ENCODE assay signal across 8 mouse cellular contexts in the genomic region with DNA sequence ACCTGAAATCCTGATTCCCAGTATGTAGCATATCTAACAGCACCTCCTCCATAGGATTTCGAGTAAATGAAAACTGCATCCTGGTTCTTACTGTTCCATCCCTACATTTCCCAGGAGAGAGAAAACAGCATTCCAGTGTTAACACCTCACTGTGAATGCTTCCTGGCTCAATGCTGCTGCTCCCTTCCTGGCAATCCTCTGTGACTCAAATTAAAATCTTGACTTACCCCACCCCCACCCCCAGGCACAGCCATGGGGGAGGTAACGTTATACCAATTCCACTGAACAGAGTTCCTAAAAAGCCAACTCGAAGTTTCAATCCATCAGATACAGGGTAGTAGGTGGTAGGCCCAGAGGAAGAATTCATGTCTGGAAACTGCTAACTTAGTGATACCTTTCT. TPM values are rescaled to one million over a fixed set of nuclear protein-coding genes. Genes with fewer than 3 reads are reported as not detected.
A peak's percentile ranks its signal among the peaks of the same experiment; 100 is the strongest.
DNase-seq lines count a peak whose midpoint lies in the region; ATAC-seq and TF ChIP-seq lines count a peak whose summit lies in the region.

No protein-coding gene starts in this region.

- intact Hi-C loops in heart, postnatal 10 days (cut with DNase I): loop anchor here (10.0 kb wide), 1 partner anchor 662 kb away; no protein-coding TSS in a partner anchor

- peaks cover 13% of the 10 kb centered on the region for H3K4me1 ChIP-seq in heart, embryonic 15.5 days (replicated peaks)
- H3K4me1 ChIP-seq in heart, postnatal 0 days (ENCODE audit: control insufficient read depth, insufficient read depth): peaks cover 7% of the 10 kb centered on the region
- H3K4me1 ChIP-seq in midbrain, embryonic 11.5 days (ENCODE audit: control insufficient read depth, insufficient read depth, low read length): peaks cover 4% of the 10 kb centered on the region

- DNase-seq in heart, postnatal 10 days: no peak
- peak; percentile 40 for DNase-seq in Muller cell, postnatal 12 days (ENCODE audit: inconsistent ontology term)
- no peak for DNase-seq in heart, postnatal 0 days (ENCODE audit: low spot score)
- DNase-seq in midbrain, embryonic 11.5 days (ENCODE audit: low spot score, missing footprints): no peak
- no peak for DNase-seq in urinary bladder, adult 2 months (ENCODE audit: low spot score)
- no peak for DNase-seq in ovary, postnatal 10 days (ENCODE audit: low spot score)
- DNase-seq in right cerebral cortex, postnatal 4 days: no peak

- H3K27me3 ChIP-seq in heart, embryonic 15.5 days: no peaks in the 10 kb centered on the region
- no peaks in the 10 kb centered on the region for H3K27me3 ChIP-seq in heart, postnatal 0 days (ENCODE audit: control insufficient read depth, insufficient read depth, low read length)
- no peaks in the 10 kb centered on the region for H3K27me3 ChIP-seq in midbrain, embryonic 11.5 days (ENCODE audit: control insufficient read depth, insufficient read depth, low read length)

- H3K9me3 ChIP-seq in heart, embryonic 15.5 days (replicated peaks): no peaks in the 10 kb centered on the region
- no peaks in the 10 kb centered on the region for H3K9me3 ChIP-seq in heart, postnatal 0 days (replicated peaks; ENCODE audit: control insufficient read depth, low read length)
- no peaks in the 10 kb centered on the region for H3K9me3 ChIP-seq in midbrain, embryonic 11.5 days (ENCODE audit: control insufficient read depth, low read length)

- peak overlapping the region; percentile 89 for H3K9ac ChIP-seq in heart, embryonic 15.5 days
- H3K9ac ChIP-seq in heart, postnatal 0 days (replicated peaks; ENCODE audit: low read depth, low read length): peak overlapping the region; percentile 71
- peak overlapping the region; percentile 85 for H3K9ac ChIP-seq in midbrain, embryonic 11.5 days (ENCODE audit: low read length)

- H3K4me2 ChIP-seq in heart, embryonic 15.5 days: peak overlapping the region; percentile 70
- peak overlapping the region; percentile 78 for H3K4me2 ChIP-seq in heart, postnatal 0 days (ENCODE audit: low read depth, low read length)
- peak overlapping the region; percentile 76 for H3K4me2 ChIP-seq in midbrain, embryonic 11.5 days

- H3K36me3 ChIP-seq in heart, embryonic 15.5 days: peaks cover 43% of the 10 kb centered on the region
- H3K36me3 ChIP-seq in heart, postnatal 0 days (replicated peaks; ENCODE audit: control insufficient read depth, insufficient read depth, low read length): peaks cover 42% of the 10 kb centered on the region
- peaks cover 2% of the 10 kb centered on the region; the same call in 1 of the 2 replicates for H3K36me3 ChIP-seq in midbrain, embryonic 11.5 days (ENCODE audit: control insufficient read depth, insufficient read depth, low read length)

- TF ChIP-seq CTCF in heart, postnatal 0 days (IDR thresholded peaks at IDR 0.05; ENCODE audit: low read depth): no peak

- whole genome bisulfite sequencing in heart, embryonic 15.5 days: 29% methylated on average over 3 of the region's 3 CpGs
- 18% methylated on average over 3 of the region's 3 CpGs for WGBS in heart, postnatal 0 days
- 45% methylated on average over 3 of the region's 3 CpGs for WGBS in midbrain, embryonic 11.5 days

- no peak; the same call in 1 of the 2 replicates for TF ChIP-seq EP300 in heart, postnatal 0 days (IDR thresholded peaks at IDR 0.05; ENCODE audit: low read depth)

- peak overlapping the region; percentile 96 for H3K27ac ChIP-seq in heart, embryonic 15.5 days
- peak overlapping the region; percentile 96 for H3K27ac ChIP-seq in heart, postnatal 0 days (ENCODE audit: low read depth)
- no peak overlapping the region for H3K27ac ChIP-seq in midbrain, embryonic 11.5 days (ENCODE audit: low read depth, low read length)

- ATAC-seq in heart, embryonic 15.5 days (replicated peaks; ENCODE audit: insufficient number of reproducible peaks, insufficient read depth, low FRiP score, low read depth): no peak
- ATAC-seq in heart, postnatal 0 days (ENCODE audit: insufficient read depth, low read depth): no peak
- ATAC-seq in midbrain, embryonic 11.5 days (ENCODE audit: low FRiP score): no peak

- H3K4me3 ChIP-seq in heart, embryonic 15.5 days: peak overlapping the region; percentile 79
- H3K4me3 ChIP-seq in heart, postnatal 0 days (ENCODE audit: low read depth, low read length): peak overlapping the region; percentile 91
- H3K4me3 ChIP-seq in midbrain, embryonic 11.5 days (ENCODE audit: low read depth, low read length): peak overlapping the region; percentile 80

RNA-seq across cellular contexts. Expression of gene Cox18, which starts 0.9 kb away (rescaled TPM):
- 24.0 and 24.7 TPM in 2 replicates for polyA plus RNA-seq in heart, embryonic 15.5 days (2015; fragmentation: Nextera tagmentation; extraction: Ambion mirVana)
- 10 to 100 TPM; 12.7 to 13.1 TPM for total RNA-seq in heart, postnatal 10 days (2021)
- total RNA-seq in heart, postnatal 0 days (2014; rRNA removed; ENCODE audit: low replicate concordance): 32.0 and 47.6 TPM in 2 replicates
- polyA plus RNA-seq in heart, postnatal 0 days (2015; fragmentation: Nextera tagmentation; extraction: Ambion mirVana): 24.8 TPM in 2 replicates
- polyA plus RNA-seq in midbrain, embryonic 11.5 days (2014; fragmentation: Nextera tagmentation; extraction: Ambion mirVana): 25.3 and 32.8 TPM in 2 replicates
- polyA plus RNA-seq in urinary bladder, adult 2 months (2012; rRNA removed): 18.8 and 21.3 TPM in 2 replicates
